Mouse (Mus musculus) Patski (cell line): ENCODE measurements around the gene Tbl3. TPM values are rescaled to one million over a fixed set of nuclear protein-coding genes. Genes with fewer than 3 reads are reported as not detected.

Source experiments
- ATAC-seq: fragments of 100-300 bp; one replicate; pipeline ENCODE4 v1.8.0; 2021
- CTCF ChIA-PET: fragments of 350-600 bp; sonication (Branson Sonifier 250); formaldehyde crosslinking; loops from one replicate; lab custom pipeline; 2022; ENCODE audit warnings: inconsistent platforms; lab: Charles Lee
- POLR2A ChIA-PET: fragments of 350-600 bp; sonication (Branson Sonifier 250); formaldehyde crosslinking; loops from one replicate; lab custom pipeline; 2022; ENCODE audit warnings: antibody characterized with exemption, inconsistent platforms; lab: Charles Lee
- DNase-seq: peaks from one replicate; pipeline ENCODE4 v3.0.0-alpha.2; 2011; ENCODE audit warnings: low read depth, low spot score
- H3K27me3 ChIP-seq: fragments of 371-371 bp; one replicate; pipeline ENCODE4 v1.5.1; 2021
- CTCF ChIP-seq: fragments of 100-300 bp; IDR thresholded peaks from one replicate; pipeline ENCODE4 v1.5.1; 2021
- in situ Hi-C: fragments of 300-500 bp; cut with MboI; formaldehyde crosslinking; loops from 3 replicates; pipeline ENCODE4 v1.11.1; 2018; ENCODE audit warnings: low pct_unique_long_range_greater_than_20kb, mixed read lengths
- polyA plus RNA-seq: library from polyadenylated mRNA; unstranded; gene quantifications from one replicate; pipeline ENCODE4 v1.2.3, GENCODE M21; 2021

Tbl3 gene
- polyA plus RNA-seq = 66.1 TPM

DNA sequence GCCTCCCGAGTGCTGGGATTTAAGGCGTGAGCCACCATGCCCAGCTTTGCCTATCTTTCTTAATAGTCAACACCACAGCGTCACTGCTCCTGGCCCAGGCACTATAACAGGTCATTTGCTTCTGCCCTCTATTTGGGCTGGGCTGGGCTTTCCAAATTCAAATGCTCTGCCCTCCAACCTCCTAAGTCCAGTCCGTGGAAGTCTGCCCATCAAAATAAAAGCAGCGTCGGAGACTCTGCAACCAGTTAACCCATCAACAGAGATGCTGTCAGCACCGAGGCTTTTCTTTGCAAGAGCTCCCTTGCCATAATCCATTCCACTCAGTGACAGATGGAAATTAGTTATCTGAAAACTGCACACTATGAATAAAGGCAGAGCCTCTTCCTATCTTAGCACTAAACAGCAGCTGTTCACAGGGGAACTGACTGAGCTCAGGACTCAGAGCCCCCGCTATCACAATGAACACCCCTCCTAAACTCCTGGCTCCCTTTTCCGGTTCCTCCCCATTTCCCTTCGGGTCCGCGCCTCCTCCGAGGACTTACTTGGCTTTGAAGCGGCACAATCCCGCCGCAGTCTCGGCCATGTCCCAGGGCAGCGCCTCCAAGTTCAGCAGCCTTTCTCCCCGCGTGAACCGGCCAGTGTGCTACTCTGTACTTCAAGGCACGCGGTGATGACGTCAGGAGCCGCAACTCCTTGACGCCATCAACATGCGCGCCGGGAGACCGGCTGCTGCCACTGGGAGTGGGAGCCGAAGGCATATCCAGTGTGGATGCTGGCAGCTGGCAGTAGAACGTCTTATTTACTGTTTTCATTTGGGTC is at the start of gene Tbl3:
TSS of gene Tbl3 (minus strand) at position 679 of the 819 bp plus-strand sequence.
- H3K27me3 ChIP-seq = no peaks in the 10 kb centered on the region
- CTCF ChIA-PET = interaction anchor here (1.0 to 2.1 kb wide), 2 partner anchors 36 to 79 kb away, joined by 3 to 4 read pairs; no protein-coding TSS in a partner anchor
- DNase-seq (peak; percentile 71), ATAC-seq (peak; percentile 42)
- POLR2A ChIA-PET = interaction anchor here (0.5 to 2.3 kb wide), 5 partner anchors 10 to 37 kb away, joined by 3 to 11 read pairs (median 3); partner anchors contain the start of gene Zfp598
- in situ Hi-C loops = no loop called here
- TF ChIP-seq CTCF = no peak

DNA sequence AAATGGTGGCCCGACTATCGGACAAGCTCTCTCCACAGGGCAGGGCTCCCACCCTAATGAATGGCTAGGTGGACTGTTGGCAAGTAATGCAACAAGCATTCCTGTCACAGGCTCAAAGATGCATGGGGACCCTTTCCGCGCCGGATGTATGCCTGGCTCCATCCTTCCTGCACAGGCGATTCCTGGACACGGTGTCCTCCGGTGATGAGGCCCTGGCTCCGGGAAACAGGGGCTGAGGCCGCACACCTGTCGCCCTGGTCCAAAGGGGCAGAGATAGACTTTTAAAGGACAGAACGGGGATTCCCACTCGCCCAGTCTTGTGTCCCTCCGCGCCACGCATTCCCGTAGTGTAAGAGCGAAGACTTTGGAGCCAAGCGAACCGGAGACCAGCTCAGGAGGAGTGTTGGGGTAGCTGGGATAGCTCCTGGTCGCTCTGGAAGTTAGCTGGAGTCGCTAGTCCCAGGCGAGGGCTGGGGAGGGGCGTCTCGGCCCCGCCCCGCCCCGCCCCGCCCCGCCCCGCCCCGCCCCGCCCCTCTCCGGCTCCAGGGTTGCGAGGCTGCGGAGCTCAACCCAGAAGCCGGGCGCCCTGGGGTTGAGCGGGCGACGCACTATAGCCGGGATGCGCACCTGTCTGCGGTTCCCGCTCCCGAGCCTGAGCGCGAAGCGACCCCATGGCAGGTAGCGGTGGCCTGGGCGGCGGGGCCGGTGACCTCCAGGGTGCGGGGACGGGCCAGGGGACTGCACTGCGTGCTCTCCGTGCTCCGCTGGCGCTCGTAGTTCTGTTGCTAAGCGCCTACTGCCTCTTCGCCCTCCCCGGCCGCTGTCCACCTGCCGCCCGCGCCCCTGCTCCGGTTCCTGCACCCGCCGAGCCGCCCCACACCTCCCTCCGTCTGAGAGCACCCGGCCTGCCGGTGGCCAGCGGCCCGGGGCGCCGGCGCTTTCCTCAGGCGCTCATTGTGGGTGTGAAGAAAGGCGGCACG is 45.2 kb upstream of the Tbl3 start, which contains the start of gene Hs3st6:
TSS of gene Hs3st6 (plus strand) at position 574 of the 980 bp plus-strand sequence.
- in situ Hi-C loops = no loop called here
- ATAC-seq = peak; percentile 12
- peaks cover 21% of the 10 kb centered on the region for H3K27me3 ChIP-seq
- no peak for DNase-seq
- ChIA-PET CTCF (interaction anchor here (1.8 to 2.0 kb wide), 2 partner anchors 12 to 65 kb away, joined by 6 to 7 read pairs; no protein-coding TSS in a partner anchor), POLR2A (interaction anchor here (0.6 to 1.4 kb wide), 2 partner anchors 9 to 797 kb away, joined by 3 to 4 read pairs; no protein-coding TSS in a partner anchor)
- no peak for TF ChIP-seq CTCF

DNA sequence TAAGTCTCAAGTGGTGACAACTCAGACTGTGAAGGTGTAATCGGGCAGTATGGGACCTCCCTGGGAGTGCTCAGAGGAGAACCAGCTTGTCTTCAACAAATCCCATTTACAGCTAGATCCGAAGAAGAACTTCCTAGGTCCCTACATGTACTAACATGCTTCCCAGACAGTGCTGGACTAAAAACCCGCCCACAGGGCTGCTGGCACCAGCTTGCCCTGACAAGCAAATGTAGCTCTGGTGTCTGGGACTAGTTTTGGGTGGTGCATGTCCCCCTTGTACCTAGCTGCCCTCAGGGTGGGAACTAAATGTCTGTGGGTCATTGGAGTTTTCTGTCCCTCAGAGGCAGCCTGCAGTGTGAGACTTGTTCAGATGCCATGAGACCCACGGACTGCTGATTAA is 44.1 kb upstream of the Tbl3 start:
- in situ Hi-C loops = no loop called here
- POLR2A ChIA-PET = interaction anchor here (1.4 kb wide), 1 partner anchor 10 kb away, joined by 4 read pairs; no protein-coding TSS in a partner anchor

DNA sequence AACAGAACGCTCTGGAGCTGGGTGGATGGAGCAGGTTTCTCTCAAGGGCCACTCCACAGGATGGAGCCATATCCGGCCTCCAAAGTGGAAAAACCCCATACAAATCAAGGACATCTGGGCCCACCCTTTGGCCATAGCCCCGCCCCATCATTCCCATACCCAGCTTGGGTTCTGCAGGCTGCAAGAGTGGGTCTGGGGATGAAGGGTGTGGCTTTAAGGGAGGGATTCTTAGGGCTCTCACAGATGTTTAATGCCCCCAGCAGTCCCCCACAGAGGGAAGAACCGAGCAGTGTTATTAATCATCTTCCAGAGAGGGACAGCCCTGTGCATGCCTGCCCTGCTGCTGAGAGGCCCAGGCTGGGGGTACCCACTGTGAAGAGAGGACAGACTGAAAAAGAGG is 39.5 kb upstream of the Tbl3 start:
- in situ Hi-C loops = no loop called here
- ChIA-PET POLR2A (no interaction called here), CTCF (interaction anchor here (1.1 to 2.0 kb wide), 3 partner anchors 53 to 71 kb away, joined by 7 to 10 read pairs (median 9); no protein-coding TSS in a partner anchor)
- ATAC-seq (no peak), DNase-seq (no peak)
- no peaks in the 10 kb centered on the region for H3K27me3 ChIP-seq
- TF ChIP-seq CTCF = no peak

More for the DNA sequence above, 44.1 kb upstream of the Tbl3 start:
- DNase-seq (no peak), ATAC-seq (no peak)
- peaks cover 21% of the 10 kb centered on the region for H3K27me3 ChIP-seq
- CTCF ChIA-PET = interaction anchor here (1.2 to 2.0 kb wide), 4 partner anchors 9 to 66 kb away, joined by 4 to 7 read pairs (median 5); no protein-coding TSS in a partner anchor
- no peak for TF ChIP-seq CTCF

DNA sequence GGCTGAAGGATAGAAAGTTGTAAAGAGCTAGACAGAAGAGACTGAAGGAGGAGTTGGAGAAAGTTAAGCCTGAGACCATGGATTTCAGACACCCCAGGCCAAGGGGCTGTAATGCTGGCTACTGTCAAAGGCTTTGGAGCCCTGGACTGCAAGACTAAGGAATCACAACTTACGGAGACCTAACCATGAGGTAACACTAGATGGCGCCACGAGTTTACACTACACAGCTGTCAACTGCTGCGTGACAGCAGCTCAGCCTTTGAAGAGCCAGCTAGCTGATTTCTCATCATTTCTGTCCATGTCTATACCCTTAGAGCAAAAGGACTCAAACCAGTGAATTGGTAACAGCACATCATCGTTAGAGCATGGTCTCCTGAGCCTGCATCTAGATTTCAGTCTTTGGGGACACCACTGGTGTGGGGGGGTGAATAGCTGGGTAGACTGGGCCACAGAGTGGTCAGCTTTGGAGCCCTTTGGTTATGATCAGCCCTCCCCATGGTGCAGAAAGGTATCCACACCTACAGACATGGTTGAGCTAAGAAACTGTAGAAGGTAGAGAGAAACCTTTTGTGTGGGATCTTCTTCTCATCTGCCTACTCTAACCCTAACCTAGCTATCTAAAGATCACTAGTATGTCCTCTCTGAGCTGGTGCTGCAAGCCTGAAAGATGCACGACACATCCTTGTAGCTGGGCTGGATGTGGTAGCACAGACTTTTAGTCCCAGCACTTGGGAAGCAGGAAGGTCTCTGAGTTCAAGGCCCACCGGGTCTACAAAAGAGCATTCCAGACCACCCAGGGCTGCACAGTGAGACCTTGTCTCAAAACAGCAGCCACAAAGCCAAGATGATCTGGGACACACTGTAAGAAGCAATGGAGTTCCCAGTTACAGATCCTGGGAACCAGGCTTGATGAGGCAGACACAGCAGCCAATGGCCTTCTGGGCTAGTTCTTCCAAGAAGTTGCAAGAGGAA is 38.4 kb upstream of the Tbl3 start:
- ChIA-PET POLR2A (interaction anchor here (0.8 kb wide), 1 partner anchor 75 kb away, joined by 3 read pairs; no protein-coding TSS in a partner anchor), CTCF (interaction anchor here (0.8 to 1.9 kb wide), 17 partner anchors 9 to 136 kb away, joined by 3 to 22 read pairs (median 4); partner anchors contain the start of gene Hagh)
- in situ Hi-C loops = no loop called here
- TF ChIP-seq CTCF = peak; percentile 95
- ATAC-seq (peak; percentile 57), DNase-seq (no peak)
- H3K27me3 ChIP-seq = no peaks in the 10 kb centered on the region

DNA sequence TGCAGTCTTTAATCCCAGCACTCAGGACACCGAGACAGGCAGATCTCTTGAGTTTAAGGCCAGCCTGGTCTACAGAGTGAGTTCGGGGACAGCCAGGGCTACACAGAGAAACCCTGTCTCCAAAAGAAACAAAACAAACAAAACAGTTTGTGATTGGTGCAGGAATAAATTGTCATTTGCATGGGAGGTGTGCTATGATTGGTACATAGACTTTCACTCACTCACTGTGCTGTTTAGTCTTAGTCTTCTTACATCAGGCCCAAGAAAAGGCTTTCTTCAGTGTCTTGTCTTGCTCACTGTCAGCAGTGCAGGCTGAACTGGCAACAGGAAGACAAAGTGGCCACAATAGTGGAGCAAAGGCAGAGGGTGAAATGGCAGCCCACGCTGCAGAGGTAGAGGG is 36.9 kb upstream of the Tbl3 start:
- in situ Hi-C loops = loop anchor here (5.0 kb wide), 1 partner anchor 73 kb away; no protein-coding TSS in a partner anchor
- POLR2A ChIA-PET = no interaction called here
- no peak for DNase-seq
- CTCF ChIA-PET = no interaction called here
- no peak for ATAC-seq
- no peak for TF ChIP-seq CTCF
- no peaks in the 10 kb centered on the region for H3K27me3 ChIP-seq

DNA sequence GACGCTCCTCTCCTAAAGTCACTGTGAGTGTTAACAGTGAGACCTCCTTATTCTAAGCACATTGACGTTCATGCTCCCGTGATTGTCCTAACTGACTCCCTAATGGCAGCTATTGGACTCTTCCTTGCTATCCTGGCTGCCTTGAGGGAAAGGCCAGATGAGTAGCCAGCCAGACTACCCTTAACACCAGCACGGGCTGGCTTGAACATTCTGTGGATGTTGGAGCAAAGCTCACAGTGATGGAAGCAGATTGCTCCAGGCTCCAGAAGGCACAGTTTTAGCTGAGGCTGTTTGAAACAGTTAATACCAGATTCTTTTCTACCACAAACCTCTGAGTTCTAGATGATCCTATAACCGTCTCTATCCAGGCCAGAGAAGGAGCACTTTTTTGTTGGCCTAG is 36.4 kb upstream of the Tbl3 start:
- in situ Hi-C loops = loop anchor here (5.0 kb wide), 1 partner anchor 73 kb away; no protein-coding TSS in a partner anchor
- no peak for DNase-seq
- TF ChIP-seq CTCF = no peak
- no peaks in the 10 kb centered on the region for H3K27me3 ChIP-seq
- ATAC-seq = no peak
- ChIA-PET POLR2A (no interaction called here), CTCF (no interaction called here)

DNA sequence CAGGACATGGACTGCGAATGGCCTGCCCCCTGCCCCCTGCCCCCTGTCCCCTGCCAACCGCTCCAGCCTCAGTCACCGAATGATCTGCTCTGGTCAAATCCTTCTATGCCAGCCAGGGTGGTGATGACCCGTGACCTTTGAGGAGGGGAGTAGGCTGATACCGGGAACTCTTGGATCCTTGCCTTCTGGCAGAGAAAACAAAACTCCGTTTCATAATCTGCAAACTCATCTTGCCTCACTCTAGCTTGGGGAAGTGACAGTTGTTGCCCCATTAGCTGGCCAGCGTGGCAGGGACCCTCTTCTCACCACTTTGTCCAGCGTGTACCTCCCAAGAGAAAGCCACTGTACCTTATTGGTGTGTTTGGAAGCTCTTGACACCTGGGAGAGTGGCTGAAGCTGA is 34.8 kb upstream of the Tbl3 start:
- in situ Hi-C loops = loop anchor here (5.0 kb wide), 1 partner anchor 75 kb away; no protein-coding TSS in a partner anchor
- ATAC-seq (no peak), DNase-seq (no peak)
- ChIA-PET CTCF (interaction anchor here (1.3 to 1.6 kb wide), 2 partner anchors 9 to 76 kb away, joined by 4 to 5 read pairs; no protein-coding TSS in a partner anchor), POLR2A (no interaction called here)
- no peaks in the 10 kb centered on the region for H3K27me3 ChIP-seq
- TF ChIP-seq CTCF = no peak

DNA sequence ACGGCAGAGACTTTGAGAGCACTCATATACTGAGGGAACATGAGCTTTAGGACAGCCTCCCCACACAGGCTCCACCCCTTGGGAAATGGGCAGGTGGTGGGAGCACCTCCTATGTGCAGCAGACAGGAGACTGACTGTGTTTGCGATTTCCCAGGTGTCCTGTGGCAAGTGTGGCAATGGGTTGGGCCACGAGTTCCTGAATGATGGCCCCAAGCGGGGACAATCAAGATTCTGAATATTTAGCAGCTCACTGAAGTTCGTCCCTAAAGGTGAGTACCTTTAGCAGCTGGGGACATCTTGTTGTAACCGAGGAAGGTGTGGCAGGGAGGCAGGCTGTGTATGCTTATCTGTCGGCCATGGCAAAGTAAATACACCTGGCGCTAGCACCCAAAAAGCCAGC is 32.5 kb upstream of the Tbl3 start:
- ATAC-seq = no peak
- no peak for DNase-seq
- CTCF ChIA-PET = no interaction called here
- in situ Hi-C loops = loop anchor here (5.0 kb wide), 1 partner anchor 77 kb away; no protein-coding TSS in a partner anchor
- POLR2A ChIA-PET = no interaction called here
- no peaks in the 10 kb centered on the region for H3K27me3 ChIP-seq
- TF ChIP-seq CTCF = no peak
